Mouse (Mus musculus): ENCODE results near the gene Trex1. TPM values are rescaled to one million over a fixed set of nuclear protein-coding genes. Genes with fewer than 3 reads are reported as not detected.
A peak's percentile ranks its signal among the peaks of the same experiment; 100 is the strongest.

Trex1 gene
- polyA plus RNA-seq, 1 experiment from 2014 or later = 7.5 TPM

- Histone ChIP-seq H3K36me3 (no peaks in the 10 kb centered on the region), H3K4me1 (no peaks in the 10 kb centered on the region), H3K9me3 (replicated peaks) (no peaks in the 10 kb centered on the region), H3K27me3 (ENCODE audit: low read depth, poor library complexity, severe bottlenecking) (no peaks in the 10 kb centered on the region), H3K27ac (replicated peaks) (no peak overlapping the region), H3K4me3 (no peak overlapping the region)
- no peak for DNase-seq (ENCODE audit: low spot score)
- 73% methylated on average over 11 of the region's 11 CpGs for WGBS
These were observed 42.4 kb downstream of the Trex1 start for GRCm38 (mm10) chr9:109016973-109017604.

GRCm38 (mm10) chr9:109015397-109015796 is 44.1 kb downstream of the Trex1 start:
- H3K27me3 ChIP-seq (ENCODE audit: low read depth, poor library complexity, severe bottlenecking) = no peaks in the 10 kb centered on the region
- no peak overlapping the region for H3K4me3 ChIP-seq
- 89% methylated on average over 8 of the region's 8 CpGs for WGBS

GRCm38 (mm10) chr9:109010316-109010690 is 49.2 kb downstream of the Trex1 start:
- H3K4me1 ChIP-seq = peaks cover 12% of the 10 kb centered on the region
- 89% methylated on average over 14 of the region's 14 CpGs for WGBS
- no peaks in the 10 kb centered on the region for H3K36me3 ChIP-seq
- no peaks in the 10 kb centered on the region for H3K9me3 ChIP-seq (replicated peaks)
- no peak overlapping the region for H3K27ac ChIP-seq (replicated peaks)
- H3K27me3 ChIP-seq (ENCODE audit: low read depth, poor library complexity, severe bottlenecking) = no peaks in the 10 kb centered on the region
- no peak for DNase-seq (ENCODE audit: low spot score)
- no peak overlapping the region for H3K4me3 ChIP-seq

More at GRCm38 (mm10) chr9:109015397-109015796, 44.1 kb downstream of the Trex1 start:
- DNase-seq (ENCODE audit: low spot score) = no peak
- no peaks in the 10 kb centered on the region for H3K9me3 ChIP-seq (replicated peaks)
- H3K27ac ChIP-seq (replicated peaks) = no peak overlapping the region
- H3K36me3 ChIP-seq = no peaks in the 10 kb centered on the region
- no peaks in the 10 kb centered on the region for H3K4me1 ChIP-seq

GRCm38 (mm10) chr9:109009636-109010315 is 49.8 kb downstream of the Trex1 start:
- H3K4me1 ChIP-seq = peaks cover 12% of the 10 kb centered on the region
- H3K27me3 ChIP-seq (ENCODE audit: low read depth, poor library complexity, severe bottlenecking) = no peaks in the 10 kb centered on the region
- WGBS = 69% methylated on average over 17 of the region's 17 CpGs
- H3K27ac ChIP-seq (replicated peaks) = peak overlapping the region; percentile 34; the same call in 1 of the 2 replicates
- H3K4me3 ChIP-seq = no peak overlapping the region
- no peaks in the 10 kb centered on the region for H3K36me3 ChIP-seq
- no peaks in the 10 kb centered on the region for H3K9me3 ChIP-seq (replicated peaks)
- DNase-seq (ENCODE audit: low spot score) = no peak

GRCm38 (mm10) chr9:109008994-109009635 is 50.4 kb downstream of the Trex1 start:
- H3K4me3 ChIP-seq = no peak overlapping the region
- no peaks in the 10 kb centered on the region for H3K9me3 ChIP-seq (replicated peaks)
- no peaks in the 10 kb centered on the region for H3K36me3 ChIP-seq
- no peaks in the 10 kb centered on the region for H3K27me3 ChIP-seq (ENCODE audit: low read depth, poor library complexity, severe bottlenecking)
- H3K4me1 ChIP-seq = peaks cover 12% of the 10 kb centered on the region
- DNase-seq (ENCODE audit: low spot score) = no peak
- no peak overlapping the region; the same call in 1 of the 2 replicates for H3K27ac ChIP-seq (replicated peaks)
- 71% methylated on average over 10 of the region's 10 CpGs for WGBS

- WGBS = 84% methylated on average over 9 of the region's 9 CpGs
- Histone ChIP-seq H3K27ac (replicated peaks) (peak overlapping the region; percentile 65), H3K27me3 (ENCODE audit: low read depth, poor library complexity, severe bottlenecking) (no peaks in the 10 kb centered on the region), H3K9me3 (replicated peaks) (no peaks in the 10 kb centered on the region), H3K36me3 (no peaks in the 10 kb centered on the region), H3K4me3 (no peak overlapping the region), H3K4me1 (peaks cover 12% of the 10 kb centered on the region)
- no peak for DNase-seq (ENCODE audit: low spot score)
These were observed 51.5 kb downstream of the Trex1 start for GRCm38 (mm10) chr9:109008081-109008480.

Other genes with a start within 250 kb of the Trex1 start
- 3.1 and 5.0 TPM in 2 replicates for gene Celsr3, start 233.4 kb downstream of the Trex1 start, polyA plus RNA-seq (2016; fragmentation: Nextera tagmentation; extraction: Ambion mirVana)
- 9.5 and 12.5 TPM in 2 replicates for gene Slc26a6, start 206.5 kb downstream of the Trex1 start, polyA plus RNA-seq (2016; fragmentation: Nextera tagmentation; extraction: Ambion mirVana)
- not detected in 2 replicates for gene Tmem89, start 145.1 kb downstream of the Trex1 start, polyA plus RNA-seq (2016; fragmentation: Nextera tagmentation; extraction: Ambion mirVana)
- 490 and 491 TPM in 2 replicates for gene Uqcrc1, start 123.1 kb downstream of the Trex1 start, polyA plus RNA-seq (2016; fragmentation: Nextera tagmentation; extraction: Ambion mirVana)
- 2.3 and 2.4 TPM in 2 replicates for gene Col7a1, start 106.1 kb downstream of the Trex1 start, polyA plus RNA-seq (2016; fragmentation: Nextera tagmentation; extraction: Ambion mirVana)
- gene Ucn2, start 73.7 kb downstream of the Trex1 start, polyA plus RNA-seq (2016; fragmentation: Nextera tagmentation; extraction: Ambion mirVana) = not detected in 2 replicates
- gene Pfkfb4, start 68.0 kb downstream of the Trex1 start, polyA plus RNA-seq (2016; fragmentation: Nextera tagmentation; extraction: Ambion mirVana) = 11.9 and 13.9 TPM in 2 replicates
- gene Shisa5, start 21.2 kb downstream of the Trex1 start, polyA plus RNA-seq (2016; fragmentation: Nextera tagmentation; extraction: Ambion mirVana) = 32.9 and 37.2 TPM in 2 replicates
- gene Atrip, start 14.4 kb upstream of the Trex1 start, polyA plus RNA-seq (2016; fragmentation: Nextera tagmentation; extraction: Ambion mirVana) = 32.1 and 33.4 TPM in 2 replicates
- gene Ccdc51, start 22.8 kb upstream of the Trex1 start, polyA plus RNA-seq (2016; fragmentation: Nextera tagmentation; extraction: Ambion mirVana) = 14.5 and 14.9 TPM in 2 replicates
- 733 and 761 TPM in 2 replicates for gene Tma7, start 22.9 kb upstream of the Trex1 start, polyA plus RNA-seq (2016; fragmentation: Nextera tagmentation; extraction: Ambion mirVana)
- 24.9 and 36.8 TPM in 2 replicates for gene Plxnb1, start 35.7 kb upstream of the Trex1 start, polyA plus RNA-seq (2016; fragmentation: Nextera tagmentation; extraction: Ambion mirVana)
- gene Fbxw21, start 102.3 kb upstream of the Trex1 start, polyA plus RNA-seq (2016; fragmentation: Nextera tagmentation; extraction: Ambion mirVana) = not detected in 2 replicates
- gene Fbxw13, start 136.2 kb upstream of the Trex1 start, polyA plus RNA-seq (2016; fragmentation: Nextera tagmentation; extraction: Ambion mirVana) = not detected in 2 replicates
- gene Fbxw20, start 175.0 kb upstream of the Trex1 start, polyA plus RNA-seq (2016; fragmentation: Nextera tagmentation; extraction: Ambion mirVana) = not detected in 2 replicates
- not detected in 2 replicates for gene Fbxw14, start 227.9 kb upstream of the Trex1 start, polyA plus RNA-seq (2016; fragmentation: Nextera tagmentation; extraction: Ambion mirVana)